In genomic region chr11:69411073-69411535, GRCm38 (mm10) we compare ENCODE assay signal across 7 mouse cellular contexts. TPM values are rescaled to one million over a fixed set of nuclear protein-coding genes. Genes with fewer than 3 reads are reported as not detected.
DNase-seq lines count a peak whose midpoint lies in the region; ATAC-seq lines count a peak whose summit lies in the region.

No protein-coding gene starts in this region.

- DNase-seq in adrenal gland, postnatal 25 days: peak; percentile 95
- DNase-seq in embryonic facial prominence, embryonic 10.5 days (ENCODE audit: low spot score): peak; percentile 97
- peak; percentile 96 for DNase-seq in kidney, adult 11 months
- peak; percentile 99 for DNase-seq in limb, embryonic 11.5 days (ENCODE audit: low spot score)
- peak; percentile 81 to 90 for DNase-seq in spleen, adult 18-20 months

- H3K9me3 ChIP-seq in embryonic facial prominence, embryonic 10.5 days: no peaks in the 10 kb centered on the region
- H3K9me3 ChIP-seq in limb, embryonic 11.5 days (ENCODE audit: control insufficient read depth, low read length): no peaks in the 10 kb centered on the region
- no peaks in the 10 kb centered on the region for H3K9me3 ChIP-seq in midbrain, embryonic 13.5 days

- WGBS in embryonic facial prominence, embryonic 10.5 days: under 1% methylated on average over 26 of the region's 26 CpGs
- WGBS in limb, embryonic 11.5 days: 0% methylated on average over 21 of the region's 26 CpGs
- under 1% methylated on average over 26 of the region's 26 CpGs for WGBS in midbrain, embryonic 13.5 days

- H3K27me3 ChIP-seq in embryonic facial prominence, embryonic 10.5 days (replicated peaks; ENCODE audit: low read depth, poor library complexity, severe bottlenecking): no peaks in the 10 kb centered on the region
- no peaks in the 10 kb centered on the region for H3K27me3 ChIP-seq in limb, embryonic 11.5 days (ENCODE audit: control insufficient read depth, insufficient read depth, low read length)
- H3K27me3 ChIP-seq in midbrain, embryonic 13.5 days: no peaks in the 10 kb centered on the region

- H3K9ac ChIP-seq in limb, embryonic 11.5 days (ENCODE audit: low read length): peak overlapping the region; percentile 89
- peak overlapping the region; percentile 99 for H3K9ac ChIP-seq in midbrain, embryonic 13.5 days (replicated peaks)

- peak; percentile 16 for ATAC-seq in granulocyte monocyte progenitor cell, adult 5-6 weeks (replicated peaks; ENCODE audit: poor library complexity, severe bottlenecking)
- peak; percentile 44 for ATAC-seq in limb, embryonic 11.5 days (ENCODE audit: insufficient number of reproducible peaks, low FRiP score, low TSS enrichment, low read depth)
- peak; percentile 35 for ATAC-seq in midbrain, embryonic 13.5 days

- H3K36me3 ChIP-seq in embryonic facial prominence, embryonic 10.5 days (replicated peaks): peaks cover 48% of the 10 kb centered on the region
- H3K36me3 ChIP-seq in limb, embryonic 11.5 days (ENCODE audit: control insufficient read depth, insufficient read depth, low read length): peaks cover 13% of the 10 kb centered on the region
- peaks cover 36% of the 10 kb centered on the region for H3K36me3 ChIP-seq in midbrain, embryonic 13.5 days

- H3K4me1 ChIP-seq in embryonic facial prominence, embryonic 10.5 days: peaks cover 83% of the 10 kb centered on the region
- peaks cover 41% of the 10 kb centered on the region for H3K4me1 ChIP-seq in limb, embryonic 11.5 days (ENCODE audit: control insufficient read depth, insufficient read depth, low read length)
- H3K4me1 ChIP-seq in midbrain, embryonic 13.5 days (replicated peaks): peaks cover 66% of the 10 kb centered on the region

- peak overlapping the region; percentile 93 for H3K4me3 ChIP-seq in embryonic facial prominence, embryonic 10.5 days
- peak overlapping the region; percentile 86 for H3K4me3 ChIP-seq in limb, embryonic 11.5 days (ENCODE audit: low read depth, low read length)
- peak overlapping the region; percentile 83 for H3K4me3 ChIP-seq in midbrain, embryonic 13.5 days (replicated peaks)

- H3K4me2 ChIP-seq in limb, embryonic 11.5 days (ENCODE audit: low read depth, severe bottlenecking): peak overlapping the region; percentile 98
- H3K4me2 ChIP-seq in midbrain, embryonic 13.5 days (replicated peaks): peak overlapping the region; percentile 96

- H3K27ac ChIP-seq in embryonic facial prominence, embryonic 10.5 days (replicated peaks): peak overlapping the region; percentile 90
- peak overlapping the region; percentile 75 for H3K27ac ChIP-seq in limb, embryonic 11.5 days (replicated peaks; ENCODE audit: low read depth, low read length)
- H3K27ac ChIP-seq in midbrain, embryonic 13.5 days: peak overlapping the region; percentile 100

RNA-seq across cellular contexts. Expression of gene Kdm6b, which starts 2.4 kb away (rescaled TPM):
- 45.1 and 46.2 TPM in 2 replicates for total RNA-seq in adrenal gland, postnatal 25 days (2021)
- polyA plus RNA-seq in embryonic facial prominence, embryonic 10.5 days (2016; fragmentation: Nextera tagmentation; extraction: Ambion mirVana): 39.8 and 39.9 TPM in 2 replicates
- total RNA-seq in granulocyte monocyte progenitor cell, adult 5-6 weeks (2014; fragmentation: Nextera tagmentation): 12.1 and 14.4 TPM in 2 replicates
- total RNA-seq in granulocyte monocyte progenitor cell, adult 5-6 weeks (2017): 0.99 and 2.8 TPM in 2 replicates
- 42.4 and 44.5 TPM in 2 replicates for polyA plus RNA-seq in limb, embryonic 11.5 days (2014; fragmentation: Nextera tagmentation; extraction: Ambion mirVana)
- 54.9 and 59.2 TPM in 2 replicates for polyA plus RNA-seq in midbrain, embryonic 13.5 days (2015; fragmentation: Nextera tagmentation; extraction: Ambion mirVana)

RNA-seq across cellular contexts. Expression of gene Tmem88, which starts 13.1 kb away (rescaled TPM):
- 13.9 and 16.9 TPM in 2 replicates for total RNA-seq in adrenal gland, postnatal 25 days (2021)
- 19.8 and 23.1 TPM in 2 replicates for polyA plus RNA-seq in embryonic facial prominence, embryonic 10.5 days (2016; fragmentation: Nextera tagmentation; extraction: Ambion mirVana)
- not detected in 2 replicates for total RNA-seq in granulocyte monocyte progenitor cell, adult 5-6 weeks (2014; fragmentation: Nextera tagmentation)
- 0.56 TPM in 1 of 2 replicates, not detected in the other for total RNA-seq in granulocyte monocyte progenitor cell, adult 5-6 weeks (2017)
- polyA plus RNA-seq in limb, embryonic 11.5 days (2014; fragmentation: Nextera tagmentation; extraction: Ambion mirVana): 22.7 and 23.6 TPM in 2 replicates
- polyA plus RNA-seq in midbrain, embryonic 13.5 days (2015; fragmentation: Nextera tagmentation; extraction: Ambion mirVana): 4.9 and 7.0 TPM in 2 replicates

RNA-seq across cellular contexts. Expression of gene Cyb5d1, which starts 15.7 kb away (rescaled TPM):
- total RNA-seq in adrenal gland, postnatal 25 days (2021): 43.5 and 51.0 TPM in 2 replicates
- polyA plus RNA-seq in embryonic facial prominence, embryonic 10.5 days (2016; fragmentation: Nextera tagmentation; extraction: Ambion mirVana): 49.3 and 50.2 TPM in 2 replicates
- 22.8 and 25.2 TPM in 2 replicates for total RNA-seq in granulocyte monocyte progenitor cell, adult 5-6 weeks (2014; fragmentation: Nextera tagmentation)
- 32.7 and 38.2 TPM in 2 replicates for total RNA-seq in granulocyte monocyte progenitor cell, adult 5-6 weeks (2017)
- 29.2 and 37.0 TPM in 2 replicates for polyA plus RNA-seq in limb, embryonic 11.5 days (2014; fragmentation: Nextera tagmentation; extraction: Ambion mirVana)
- polyA plus RNA-seq in midbrain, embryonic 13.5 days (2015; fragmentation: Nextera tagmentation; extraction: Ambion mirVana): 41.8 and 47.7 TPM in 2 replicates

RNA-seq across cellular contexts. Expression of gene Naa38, which starts 15.8 kb away (rescaled TPM):
- 127 and 149 TPM in 2 replicates for total RNA-seq in adrenal gland, postnatal 25 days (2021)
- polyA plus RNA-seq in embryonic facial prominence, embryonic 10.5 days (2016; fragmentation: Nextera tagmentation; extraction: Ambion mirVana): 136 and 137 TPM in 2 replicates
- 164 and 170 TPM in 2 replicates for total RNA-seq in granulocyte monocyte progenitor cell, adult 5-6 weeks (2014; fragmentation: Nextera tagmentation)
- total RNA-seq in granulocyte monocyte progenitor cell, adult 5-6 weeks (2017): 112 and 181 TPM in 2 replicates
- 129 and 141 TPM in 2 replicates for polyA plus RNA-seq in limb, embryonic 11.5 days (2014; fragmentation: Nextera tagmentation; extraction: Ambion mirVana)
- polyA plus RNA-seq in midbrain, embryonic 13.5 days (2015; fragmentation: Nextera tagmentation; extraction: Ambion mirVana): 92.2 and 105 TPM in 2 replicates

RNA-seq across cellular contexts. Expression of gene Chd3, which starts 41.9 kb away (rescaled TPM):
- 105 and 111 TPM in 2 replicates for total RNA-seq in adrenal gland, postnatal 25 days (2021)
- polyA plus RNA-seq in embryonic facial prominence, embryonic 10.5 days (2016; fragmentation: Nextera tagmentation; extraction: Ambion mirVana): 46.2 and 55.9 TPM in 2 replicates
- total RNA-seq in granulocyte monocyte progenitor cell, adult 5-6 weeks (2014; fragmentation: Nextera tagmentation): 37.0 and 59.8 TPM in 2 replicates
- total RNA-seq in granulocyte monocyte progenitor cell, adult 5-6 weeks (2017): 26.9 and 37.7 TPM in 2 replicates
- 58.6 and 68.0 TPM in 2 replicates for polyA plus RNA-seq in limb, embryonic 11.5 days (2014; fragmentation: Nextera tagmentation; extraction: Ambion mirVana)
- polyA plus RNA-seq in midbrain, embryonic 13.5 days (2015; fragmentation: Nextera tagmentation; extraction: Ambion mirVana): 83.5 and 91.9 TPM in 2 replicates

Comparison
In these comparisons a context has a peak if more than half of its experiments do, and no peak if none do; other contexts are left out.
1. Peak in every context shown above with its lines: DNase-seq, ATAC-seq, H3K4me3 ChIP-seq and H3K27ac ChIP-seq.